Mouse (Mus musculus): ENCODE measurements at regions not wholly inside any gene's neighbourhood (a gene's known extent, or its start where the extent isn't known, plus 50 kb on each side); places are given as distances from the start of the nearest gene placed in this dataset.
A peak's percentile ranks its signal among the peaks of the same experiment; 100 is the strongest.

- peak; percentile 75 for DNase-seq (ENCODE audit: low read depth, low spot score)
Measured at GRCm38 (mm10) chr3:47348451-47348850, 900.4 kb upstream of the Pabpc4l start.

- DNase-seq (ENCODE audit: low read depth, low spot score): peak; percentile 3
Measured at GRCm38 (mm10) chr3:47316356-47317028, 868.5 kb upstream of the Pabpc4l start.

- no peak for DNase-seq (ENCODE audit: low read depth, low spot score)
Measured at GRCm38 (mm10) chr3:47281783-47282182, 833.8 kb upstream of the Pabpc4l start.

DNA sequence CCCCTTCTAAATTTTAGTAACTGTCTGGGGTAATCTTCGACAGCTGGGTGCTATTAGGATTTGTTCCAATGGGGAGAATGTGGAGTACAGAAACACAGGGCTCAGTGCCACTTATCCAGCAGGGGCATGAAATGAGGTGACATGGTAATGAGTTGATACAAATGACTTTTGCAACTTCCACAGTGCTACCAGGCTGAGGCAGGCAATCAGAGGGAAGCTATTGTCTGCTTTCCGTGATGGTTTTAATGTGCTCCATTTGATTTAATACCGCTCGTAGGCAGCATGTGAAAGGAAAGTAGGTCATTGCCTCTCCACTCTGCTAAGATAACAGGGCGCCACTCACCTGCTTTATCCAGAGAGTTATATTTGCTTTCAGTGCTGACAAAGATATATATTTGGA, 832.3 kb upstream of the Pabpc4l start:
- peak; percentile 43 for DNase-seq (ENCODE audit: low read depth, low spot score)

GRCm38 (mm10) chr3:47241030-47241429, 793.0 kb upstream of the Pabpc4l start:
- DNase-seq (ENCODE audit: low read depth, low spot score): no peak

GRCm38 (mm10) chr3:47230234-47230633, 782.2 kb upstream of the Pabpc4l start:
- DNase-seq (ENCODE audit: low read depth, low spot score): no peak

DNA sequence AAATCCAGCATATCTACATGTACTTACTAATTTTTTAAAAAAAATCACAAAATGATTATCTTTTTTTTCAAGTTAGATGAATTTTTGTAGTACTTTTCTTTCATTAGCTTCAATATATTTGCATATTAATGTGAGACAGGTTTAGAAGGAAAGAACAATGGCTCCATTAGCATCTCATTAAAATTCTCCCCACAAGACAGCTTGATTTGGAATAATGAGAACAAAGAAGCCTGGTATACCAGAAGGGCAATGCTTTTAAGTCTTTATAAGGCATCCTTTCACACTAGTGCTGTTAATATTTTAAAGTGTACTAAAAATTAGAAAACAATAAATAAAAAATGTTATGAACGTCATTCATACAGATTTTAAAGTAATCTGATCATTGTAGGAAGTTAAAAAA, 770.6 kb upstream of the Pabpc4l start:
- DNase-seq (ENCODE audit: low read depth, low spot score): no peak

DNA sequence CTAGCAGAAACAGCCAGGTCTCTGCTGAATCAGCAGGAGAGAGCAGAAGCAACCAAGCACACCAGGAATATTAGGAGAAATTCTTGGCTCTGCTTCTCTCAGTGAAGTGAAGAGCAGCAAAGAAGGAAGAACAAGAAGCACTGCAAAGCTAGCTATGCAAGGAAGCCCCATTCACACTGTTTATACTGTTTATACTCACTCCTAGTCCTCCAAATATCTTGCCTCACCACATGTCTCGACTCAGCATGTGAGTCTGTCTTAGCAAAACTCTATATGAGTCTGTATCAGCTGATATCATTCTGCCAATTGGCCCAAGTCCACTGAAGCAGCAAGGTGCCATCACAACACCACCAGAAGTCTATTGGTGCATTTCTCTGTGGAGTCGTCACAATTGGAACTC, 765.1 kb upstream of the Pabpc4l start:
- no peak for DNase-seq (ENCODE audit: low read depth, low spot score)

- no peak for DNase-seq (ENCODE audit: low read depth, low spot score)
Measured at GRCm38 (mm10) chr3:47197584-47197983, 749.6 kb upstream of the Pabpc4l start.

- DNase-seq (ENCODE audit: low read depth, low spot score): no peak
Measured at GRCm38 (mm10) chr3:47184226-47184625, 736.2 kb upstream of the Pabpc4l start.

DNA sequence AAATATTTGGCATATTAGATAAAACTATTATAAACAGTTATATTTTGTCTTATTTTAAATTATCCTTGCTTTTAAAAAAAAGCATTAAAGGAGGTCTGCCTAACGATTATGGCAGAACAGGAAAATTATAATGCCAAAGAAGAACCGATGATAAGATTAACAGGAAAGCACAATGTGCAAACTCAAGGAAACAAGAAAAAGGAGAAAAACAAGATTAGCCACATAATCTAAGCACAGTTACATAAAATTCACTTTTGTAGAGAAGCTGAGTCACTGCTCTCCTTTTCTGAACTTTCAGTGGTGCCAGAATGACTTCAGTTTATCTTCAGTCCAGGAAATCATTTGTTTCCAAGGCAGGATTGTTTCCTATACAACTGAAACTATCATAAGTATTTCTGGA, 734.7 kb upstream of the Pabpc4l start:
- DNase-seq (ENCODE audit: low read depth, low spot score): peak; percentile 3

DNA sequence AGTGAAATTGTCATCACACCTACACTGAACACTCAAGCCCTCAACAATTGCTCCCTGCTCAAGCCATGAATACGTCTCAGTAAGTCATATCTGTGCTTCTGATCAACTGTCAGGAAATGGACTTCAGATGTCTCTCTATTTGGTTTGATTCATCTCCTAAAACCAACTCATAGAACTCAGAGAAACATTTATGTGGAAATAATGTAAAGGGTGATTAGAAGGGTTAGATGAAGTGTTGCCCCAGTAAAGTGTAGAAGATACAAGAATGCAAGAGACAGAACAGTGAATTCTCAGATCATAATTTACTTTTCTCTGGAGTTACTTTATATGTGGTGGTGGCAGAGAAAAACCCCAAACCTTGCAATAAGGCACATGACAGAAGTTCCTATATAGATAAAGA, 732.4 kb upstream of the Pabpc4l start:
- no peak for DNase-seq (ENCODE audit: low read depth, low spot score)
